Mouse (Mus musculus) heart, postnatal 0 days (tissue): ENCODE results near the gene Hrk. TPM values are rescaled to one million over a fixed set of nuclear protein-coding genes. Genes with fewer than 3 reads are reported as not detected.

Experiments used
- ATAC-seq: fragments of 200-750 bp; cut with Nextera tagmentation; 2 replicates; pipeline ENCODE4 v1.8.0; 2017; ENCODE audit warnings: low read depth, moderate number of reproducible peaks, moderate library complexity; ENCODE audit not compliant: insufficient read depth
- DNase-seq: peaks from one replicate; pipeline ENCODE4 v3.0.0-alpha.2; 2016; ENCODE audit warnings: low spot score
- H3K27ac ChIP-seq: fragments of 300-500 bp; sonication (generic); 2 replicates; pipeline ENCODE4 v1.5.1; 2014; ENCODE audit warnings: low read depth, mild to moderate bottlenecking
- H3K27me3 ChIP-seq: fragments of 300-500 bp; sonication (generic); 2 replicates; pipeline ENCODE4 v1.6.1; 2014; ENCODE audit warnings: low read length, mixed read lengths; ENCODE audit not compliant: control insufficient read depth, insufficient read depth
- H3K36me3 ChIP-seq: fragments of 300-500 bp; sonication (generic); replicated peaks from 2 replicates; pipeline ENCODE4 v1.6.1; 2014; ENCODE audit warnings: low read length, mixed read lengths; ENCODE audit not compliant: control insufficient read depth, insufficient read depth
- H3K4me1 ChIP-seq: fragments of 300-500 bp; sonication (generic); 2 replicates; pipeline ENCODE4 v1.6.1; 2014; ENCODE audit warnings: antibody characterized with exemption; ENCODE audit not compliant: control insufficient read depth, insufficient read depth
- H3K4me2 ChIP-seq: fragments of 300-500 bp; sonication (generic); 2 replicates; pipeline ENCODE4 v1.6.1; 2014; ENCODE audit warnings: low read depth, mild to moderate bottlenecking, low read length, moderate library complexity
- H3K4me3 ChIP-seq: fragments of 300-500 bp; sonication (generic); 2 replicates; pipeline ENCODE4 v1.5.1; 2014; ENCODE audit warnings: low read depth, low read length
- H3K9ac ChIP-seq: fragments of 300-500 bp; sonication (generic); replicated peaks from 2 replicates; pipeline ENCODE4 v1.6.1; 2014; ENCODE audit warnings: low read depth, low read length, mixed read lengths
- H3K9me3 ChIP-seq: fragments of 300-500 bp; sonication (generic); replicated peaks from 2 replicates; pipeline ENCODE4 v1.6.1; 2016; ENCODE audit warnings: low read length; ENCODE audit not compliant: control insufficient read depth
- CTCF ChIP-seq: IDR thresholded peaks from 2 replicates; pipeline ENCODE4 v1.5.1; 2016; ENCODE audit warnings: antibody characterized with exemption, control low read depth, low read depth
- EP300 ChIP-seq: IDR thresholded peaks from 2 replicates; pipeline ENCODE4 v1.6.1; 2016; ENCODE audit warnings: antibody characterized with exemption, low read depth
- WGBS: fragments of 180-500 bp; shearing (Covaris S2); extraction: QIAGEN DNeasy Blood & Tissue Kit; methylation state at CpG from one replicate; pipeline ENCODE4 v1.1.7; 2014; 5-methylcytosine and 5-hydroxymethylcytosine counted together
- polyA plus RNA-seq: library from polyadenylated mRNA; unstranded; fragments of >200 nt; fragmentation: Nextera tagmentation; extraction: Ambion mirVana; gene quantifications from 2 replicates; pipeline ENCODE4 v1.2.1, GENCODE M21; 2015
- total RNA-seq: library from RNA; depleted of rRNA; stranded (reverse); fragments of >200 nt; gene quantifications from 2 replicates; pipeline ENCODE4 v1.2.3, GENCODE M21; 2014; ENCODE audit warnings: low replicate concordance

The Hrk gene
- total and polyA plus RNA-seq, 2 experiments from 2014 or later = 0.04 to 0.11 TPM

- TF ChIP-seq EP300 (no peak), CTCF (no peak)
- Histone ChIP-seq H3K4me1 (0 out of 2 replicates have a peak, but pooled peaks cover 9% of the 10 kb centered on the region), H3K27me3 (peaks cover 83% of the 10 kb centered on the region), H3K27ac (no peak overlapping the region), H3K4me2 (peak overlapping the region; percentile 74), H3K4me3 (peak overlapping the region; percentile 50), H3K9me3 (peaks cover 4% of the 10 kb centered on the region; the same call in 1 of the 2 replicates), H3K9ac (no peak overlapping the region), H3K36me3 (no peaks in the 10 kb centered on the region)
- no peak for ATAC-seq
- DNase-seq = no peak
- WGBS = 1% methylated on average over 33 of the region's 36 CpGs
Observed at GRCm38 (mm10) chr5:118171665-118172064, 7.2 kb downstream of the Hrk start.

GRCm38 (mm10) chr5:118172078-118172723 is 7.8 kb downstream of the Hrk start:
- Histone ChIP-seq H3K27me3 (peaks cover 83% of the 10 kb centered on the region), H3K36me3 (no peaks in the 10 kb centered on the region), H3K4me3 (peak overlapping the region; percentile 50), H3K9ac (no peak overlapping the region; the same call in 1 of the 2 replicates), H3K9me3 (peaks cover 4% of the 10 kb centered on the region; the same call in 1 of the 2 replicates), H3K27ac (no peak overlapping the region), H3K4me2 (peak overlapping the region; percentile 74), H3K4me1 (0 out of 2 replicates have a peak, but pooled peaks cover 9% of the 10 kb centered on the region)
- WGBS = under 1% methylated on average over 27 of the region's 27 CpGs
- DNase-seq (no peak), ATAC-seq (no peak)
- TF ChIP-seq CTCF = no peak
- no peak for TF ChIP-seq EP300

GRCm38 (mm10) chr5:118174310-118175009 is 10.0 kb downstream of the Hrk start:
- Histone ChIP-seq H3K27ac (no peak overlapping the region), H3K9ac (no peak overlapping the region), H3K27me3 (peaks cover 69% of the 10 kb centered on the region), H3K4me1 (0 out of 2 replicates have a peak, but pooled peaks cover 6% of the 10 kb centered on the region), H3K36me3 (no peaks in the 10 kb centered on the region), H3K4me3 (peak overlapping the region; percentile 20; the same call in 1 of the 2 replicates), H3K4me2 (peak overlapping the region; percentile 26), H3K9me3 (peaks cover 4% of the 10 kb centered on the region; the same call in 1 of the 2 replicates)
- no peak for ATAC-seq
- no peak for DNase-seq
- TF ChIP-seq CTCF (no peak), EP300 (no peak)
- 1% methylated on average over 22 of the region's 22 CpGs for WGBS

GRCm38 (mm10) chr5:118175137-118175536 is 10.7 kb downstream of the Hrk start:
- TF ChIP-seq EP300 = no peak
- TF ChIP-seq CTCF = no peak
- H3K27ac ChIP-seq = no peak overlapping the region
- WGBS = 32% methylated on average over 2 of the region's 2 CpGs
- H3K4me3 ChIP-seq = no peak overlapping the region
- H3K4me1 ChIP-seq = 0 out of 2 replicates have a peak, but pooled peaks cover 4% of the 10 kb centered on the region
- no peaks in the 10 kb centered on the region for H3K36me3 ChIP-seq
- H3K27me3 ChIP-seq = peaks cover 63% of the 10 kb centered on the region
- H3K9me3 ChIP-seq = peaks cover 4% of the 10 kb centered on the region; the same call in 1 of the 2 replicates
- ATAC-seq (no peak), DNase-seq (no peak)
- H3K9ac ChIP-seq = no peak overlapping the region
- H3K4me2 ChIP-seq = no peak overlapping the region

- TF ChIP-seq EP300 (no peak), CTCF (no peak)
- peaks cover 4% of the 10 kb centered on the region; the same call in 1 of the 2 replicates for H3K9me3 ChIP-seq
- H3K27ac ChIP-seq = no peak overlapping the region
- 58% methylated on average over 7 of the region's 7 CpGs for WGBS
- no peaks in the 10 kb centered on the region for H3K36me3 ChIP-seq
- DNase-seq (no peak), ATAC-seq (no peak)
- peaks cover 38% of the 10 kb centered on the region for H3K27me3 ChIP-seq
- no peaks in the 10 kb centered on the region for H3K4me1 ChIP-seq
- H3K4me3 ChIP-seq = no peak overlapping the region
- no peak overlapping the region for H3K4me2 ChIP-seq
- no peak overlapping the region for H3K9ac ChIP-seq
Observed at GRCm38 (mm10) chr5:118177640-118178039, 13.2 kb downstream of the Hrk start.
